Mouse (Mus musculus): ENCODE data around the gene Wfdc5. TPM values are rescaled to one million over a fixed set of nuclear protein-coding genes. Genes with fewer than 3 reads are reported as not detected.
A peak's percentile ranks its signal among the peaks of the same experiment; 100 is the strongest.

Wfdc5 gene
- polyA plus RNA-seq, 1 experiment = not detected

- WGBS = 79% methylated on average over 20 of the region's 20 CpGs
Observed at GRCm38 (mm10) chr2:164199626-164200327, 17.2 kb upstream of the Wfdc5 start, which contains the start of gene Wfdc15a. TSS of gene Wfdc15a (minus strand) at chr2:164200130.

GRCm38 (mm10) chr2:164196700-164196990, 14.1 kb upstream of the Wfdc5 start:
- WGBS = 71% methylated on average over 5 of the region's 5 CpGs
- no peak for DNase-seq
- Histone ChIP-seq H3K4me1 (ENCODE audit: control insufficient read depth, insufficient read depth, low read length) (no peaks in the 10 kb centered on the region), H3K27me3 (ENCODE audit: control insufficient read depth, insufficient read depth, low read length) (no peaks in the 10 kb centered on the region), H3K4me3 (replicated peaks; ENCODE audit: insufficient read depth, low read depth, low read length) (no peak overlapping the region), H3K27ac (ENCODE audit: insufficient read depth, low read length) (no peak overlapping the region)
- TF ChIP-seq POLR2A (IDR thresholded peaks at IDR 0.05; ENCODE audit: borderline replicate concordance, insufficient read depth, low read length) (no peak), CTCF (IDR thresholded peaks at IDR 0.05; ENCODE audit: borderline replicate concordance, insufficient read depth, low read depth, low read length) (no peak)

More at GRCm38 (mm10) chr2:164199626-164200327, 17.2 kb upstream of the Wfdc5 start, which contains the start of gene Wfdc15a:
- Histone ChIP-seq H3K4me1 (ENCODE audit: control insufficient read depth, insufficient read depth, low read length) (no peaks in the 10 kb centered on the region), H3K27me3 (ENCODE audit: control insufficient read depth, insufficient read depth, low read length) (no peaks in the 10 kb centered on the region), H3K27ac (ENCODE audit: insufficient read depth, low read length) (no peak within 1 kb of the TSS), H3K4me3 (replicated peaks; ENCODE audit: insufficient read depth, low read depth, low read length) (no peak within 1 kb of the TSS)
- TF ChIP-seq POLR2A (IDR thresholded peaks at IDR 0.05; ENCODE audit: borderline replicate concordance, insufficient read depth, low read length) = no peak
- TF ChIP-seq CTCF (IDR thresholded peaks at IDR 0.05; ENCODE audit: borderline replicate concordance, insufficient read depth, low read depth, low read length) = no peak
- no peak for DNase-seq

DNA sequence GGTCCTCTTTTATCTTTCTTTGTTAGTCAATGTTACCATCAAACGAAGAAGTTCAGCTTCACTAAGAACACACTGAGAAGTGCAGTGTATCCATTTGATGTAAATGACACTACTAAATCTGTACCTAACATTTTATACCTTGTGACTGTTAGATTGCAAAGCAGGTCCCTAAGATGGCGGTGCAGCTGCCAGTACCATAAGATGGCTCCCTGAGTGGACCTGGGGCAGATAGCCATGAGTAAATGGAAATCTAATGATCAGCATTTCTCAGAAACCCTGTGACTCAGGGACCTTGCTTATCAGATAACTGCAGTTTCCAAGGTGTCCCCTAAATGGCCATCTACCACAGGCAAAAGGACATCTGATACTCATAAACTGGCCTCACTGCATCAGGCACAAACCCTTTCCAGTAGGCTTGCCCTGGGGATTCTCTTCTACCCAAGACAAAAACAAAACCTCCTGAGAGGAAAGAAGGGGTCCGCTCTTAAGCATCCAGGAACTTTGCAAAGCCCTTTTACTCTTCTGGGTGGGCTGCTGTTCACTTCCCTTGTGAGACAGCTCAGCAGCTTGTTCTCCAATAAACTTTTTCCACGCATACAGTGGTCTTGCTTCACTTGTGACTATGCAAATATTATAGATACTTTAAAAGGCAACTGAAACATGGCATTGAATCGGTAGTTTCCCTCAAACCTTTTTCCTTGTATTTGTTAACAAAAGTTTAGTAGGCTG, 13.6 kb upstream of the Wfdc5 start:
- no peak for DNase-seq
- no peak for TF ChIP-seq CTCF (IDR thresholded peaks at IDR 0.05; ENCODE audit: borderline replicate concordance, insufficient read depth, low read depth, low read length)
- TF ChIP-seq POLR2A (IDR thresholded peaks at IDR 0.05; ENCODE audit: borderline replicate concordance, insufficient read depth, low read length) = no peak
- 92% methylated on average over 5 of the region's 5 CpGs for WGBS
- Histone ChIP-seq H3K27ac (ENCODE audit: insufficient read depth, low read length) (no peak overlapping the region), H3K4me1 (ENCODE audit: control insufficient read depth, insufficient read depth, low read length) (no peaks in the 10 kb centered on the region), H3K4me3 (replicated peaks; ENCODE audit: insufficient read depth, low read depth, low read length) (no peak overlapping the region), H3K27me3 (ENCODE audit: control insufficient read depth, insufficient read depth, low read length) (no peaks in the 10 kb centered on the region)

DNA sequence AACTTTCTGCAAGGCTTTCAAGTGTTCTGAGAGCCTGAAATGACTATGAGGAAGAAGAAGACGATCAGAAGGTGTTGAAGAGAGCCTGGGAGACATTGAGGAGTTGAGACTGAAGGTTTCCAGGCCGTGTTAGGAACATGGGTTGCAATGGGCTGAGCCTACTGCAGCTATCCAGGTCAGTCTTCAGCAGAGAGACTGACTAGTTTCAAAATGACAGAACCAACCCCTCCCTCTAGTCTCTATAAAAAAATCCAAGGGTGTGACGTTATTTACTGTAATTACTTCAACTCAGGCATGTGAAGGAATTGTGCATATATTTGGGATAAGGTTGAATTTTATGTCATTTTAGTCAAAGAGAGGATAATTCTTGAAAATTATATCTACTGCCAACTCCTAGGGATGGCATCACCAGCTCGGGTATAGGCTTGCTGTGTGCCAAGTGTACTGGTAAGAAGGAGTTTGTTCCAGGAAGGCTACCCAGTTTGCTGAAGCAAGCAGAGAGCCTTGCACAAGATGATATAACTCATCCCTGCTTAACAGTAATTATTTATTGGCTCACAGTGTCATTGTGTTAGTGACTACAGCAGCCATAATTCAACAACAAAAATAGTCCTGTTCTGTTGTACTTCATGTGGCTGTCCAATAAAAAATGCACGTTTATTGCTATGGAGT, 12.6 kb upstream of the Wfdc5 start:
- H3K4me3 ChIP-seq (replicated peaks; ENCODE audit: insufficient read depth, low read depth, low read length) = no peak overlapping the region
- no peak for DNase-seq
- no peaks in the 10 kb centered on the region for H3K27me3 ChIP-seq (ENCODE audit: control insufficient read depth, insufficient read depth, low read length)
- H3K27ac ChIP-seq (ENCODE audit: insufficient read depth, low read length) = no peak overlapping the region
- H3K4me1 ChIP-seq (ENCODE audit: control insufficient read depth, insufficient read depth, low read length) = no peaks in the 10 kb centered on the region
- TF ChIP-seq CTCF (IDR thresholded peaks at IDR 0.05; ENCODE audit: borderline replicate concordance, insufficient read depth, low read depth, low read length) (no peak), POLR2A (IDR thresholded peaks at IDR 0.05; ENCODE audit: borderline replicate concordance, insufficient read depth, low read length) (no peak)
- 71% methylated on average over 5 of the region's 5 CpGs for WGBS

DNA sequence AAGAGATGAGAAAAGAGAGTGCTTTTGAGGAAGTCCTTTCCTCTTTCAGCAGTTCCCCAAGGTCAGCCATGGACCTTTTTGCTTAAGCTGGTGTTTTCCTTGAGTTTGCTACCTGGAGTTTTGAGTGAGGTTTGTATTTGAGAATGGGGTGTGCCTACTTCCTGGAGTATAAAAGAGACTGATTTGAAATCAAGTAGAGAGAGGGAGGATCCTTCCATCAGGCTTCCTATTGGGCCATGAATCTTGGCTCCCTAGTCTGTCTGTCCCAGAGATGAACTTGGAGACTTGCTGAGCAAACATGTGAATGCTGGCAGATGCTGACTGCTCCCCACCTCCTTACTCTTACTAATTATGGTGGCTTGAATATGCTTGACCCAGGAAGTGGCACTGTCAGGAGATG, 9.7 kb upstream of the Wfdc5 start:
- Histone ChIP-seq H3K27ac (ENCODE audit: insufficient read depth, low read length) (no peak overlapping the region), H3K4me1 (ENCODE audit: control insufficient read depth, insufficient read depth, low read length) (no peaks in the 10 kb centered on the region), H3K4me3 (replicated peaks; ENCODE audit: insufficient read depth, low read depth, low read length) (no peak overlapping the region), H3K27me3 (ENCODE audit: control insufficient read depth, insufficient read depth, low read length) (no peaks in the 10 kb centered on the region)
- no peak for DNase-seq
- TF ChIP-seq CTCF (IDR thresholded peaks at IDR 0.05; ENCODE audit: borderline replicate concordance, insufficient read depth, low read depth, low read length) (no peak), POLR2A (IDR thresholded peaks at IDR 0.05; ENCODE audit: borderline replicate concordance, insufficient read depth, low read length) (no peak)

- TF ChIP-seq POLR2A (IDR thresholded peaks at IDR 0.05; ENCODE audit: borderline replicate concordance, insufficient read depth, low read length) = no peak
- no peak for TF ChIP-seq CTCF (IDR thresholded peaks at IDR 0.05; ENCODE audit: borderline replicate concordance, insufficient read depth, low read depth, low read length)
- no peaks in the 10 kb centered on the region for H3K27me3 ChIP-seq (ENCODE audit: control insufficient read depth, insufficient read depth, low read length)
- no peaks in the 10 kb centered on the region for H3K4me1 ChIP-seq (ENCODE audit: control insufficient read depth, insufficient read depth, low read length)
- DNase-seq = no peak
- no peak within 1 kb of the TSS for H3K27ac ChIP-seq (ENCODE audit: insufficient read depth, low read length)
- H3K4me3 ChIP-seq (replicated peaks; ENCODE audit: insufficient read depth, low read depth, low read length) = no peak within 1 kb of the TSS
- 80% methylated on average over 6 of the region's 6 CpGs for WGBS
Observed at GRCm38 (mm10) chr2:164190576-164190975, 8.0 kb upstream of the Wfdc5 start, which contains the start of gene Wfdc12. TSS of gene Wfdc12 (minus strand) at chr2:164190608.

GRCm38 (mm10) chr2:164188722-164189121, 6.2 kb upstream of the Wfdc5 start:
- Histone ChIP-seq H3K4me1 (ENCODE audit: control insufficient read depth, insufficient read depth, low read length) (no peaks in the 10 kb centered on the region), H3K27ac (ENCODE audit: insufficient read depth, low read length) (no peak overlapping the region), H3K4me3 (replicated peaks; ENCODE audit: insufficient read depth, low read depth, low read length) (no peak overlapping the region), H3K27me3 (ENCODE audit: control insufficient read depth, insufficient read depth, low read length) (no peaks in the 10 kb centered on the region)
- TF ChIP-seq CTCF (IDR thresholded peaks at IDR 0.05; ENCODE audit: borderline replicate concordance, insufficient read depth, low read depth, low read length) (peak; percentile 54), POLR2A (IDR thresholded peaks at IDR 0.05; ENCODE audit: borderline replicate concordance, insufficient read depth, low read length) (no peak)
- no peak for DNase-seq
- 24% methylated on average over 5 of the region's 5 CpGs for WGBS
